ENCODE assay signal across 17 mouse cellular contexts in the genomic region with DNA sequence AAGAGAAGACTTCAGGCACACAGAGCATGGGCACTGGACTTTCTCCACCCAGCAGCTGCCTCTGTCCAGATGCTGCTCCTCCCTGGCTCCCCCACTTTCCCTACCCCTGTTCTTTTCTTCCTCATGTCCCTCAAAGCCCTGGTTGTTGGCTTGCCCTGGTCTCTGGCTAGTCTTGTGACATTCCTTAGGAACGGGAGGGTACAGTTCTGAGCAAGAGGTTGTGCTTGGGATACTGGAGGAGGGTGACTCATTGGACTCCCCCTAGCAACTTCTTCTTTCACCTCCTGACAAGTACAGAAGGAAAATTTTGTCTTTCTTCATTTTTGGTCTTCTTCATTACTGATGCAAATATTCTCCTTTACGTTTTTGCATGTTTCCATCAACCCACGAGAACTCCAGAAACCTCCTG. TPM values are rescaled to one million over a fixed set of nuclear protein-coding genes. Genes with fewer than 3 reads are reported as not detected.
A peak's percentile ranks its signal among the peaks of the same experiment; 100 is the strongest.
DNase-seq lines count a peak whose midpoint lies in the region; ATAC-seq and TF ChIP-seq lines count a peak whose summit lies in the region.
"Had no signal": no experiment of that assay in that cellular context is flagged by ENCODE, and none has a peak within 500 bp of the region (broad histone marks: within the 10 kb centered on the region; RNA-seq: fewer than 3 reads in every experiment).

No protein-coding gene starts in this region.

- peaks cover 14% of the 10 kb centered on the region; the same call in 1 of the 2 replicates for H3K27me3 ChIP-seq in heart, embryonic 10.5 days (ENCODE audit: insufficient read depth, poor library complexity, severe bottlenecking)
- H3K27me3 ChIP-seq in heart, embryonic 12.5 days (replicated peaks): no peaks in the 10 kb centered on the region
- no peaks in the 10 kb centered on the region for H3K27me3 ChIP-seq in thymus, adult 2 months (ENCODE audit: control insufficient read depth, insufficient read depth, low read length)
- H3K27me3 ChIP-seq in liver, postnatal 0 days (ENCODE audit: insufficient read depth, low read length): no peaks in the 10 kb centered on the region
- H3K27me3 ChIP-seq in forebrain, postnatal 0 days (ENCODE audit: insufficient read depth, low read length): no peaks in the 10 kb centered on the region
- no peaks in the 10 kb centered on the region for H3K27me3 ChIP-seq in forebrain, embryonic 14.5 days (replicated peaks; ENCODE audit: control insufficient read depth, insufficient read depth, low read length)
- H3K27me3 ChIP-seq: limb, embryonic 15.5 days; stomach, embryonic 15.5 days had no signal

- peaks cover 31% of the 10 kb centered on the region; the same call in 1 of the 2 replicates for H3K4me1 ChIP-seq in heart, embryonic 10.5 days
- H3K4me1 ChIP-seq in heart, embryonic 12.5 days (replicated peaks): peaks cover 23% of the 10 kb centered on the region
- H3K4me1 ChIP-seq in thymus, adult 2 months (replicated peaks; ENCODE audit: control insufficient read depth, insufficient read depth, low read length): peaks cover 17% of the 10 kb centered on the region
- peaks cover 5% of the 10 kb centered on the region; the same call in 1 of the 2 replicates for H3K4me1 ChIP-seq in liver, postnatal 0 days (ENCODE audit: insufficient read depth)
- H3K4me1 ChIP-seq in forebrain, postnatal 0 days (ENCODE audit: insufficient read depth): no peaks in the 10 kb centered on the region
- no peaks in the 10 kb centered on the region for H3K4me1 ChIP-seq in forebrain, embryonic 14.5 days (ENCODE audit: control insufficient read depth, insufficient read depth, low read length)
- H3K4me1 ChIP-seq: limb, embryonic 15.5 days; stomach, embryonic 15.5 days had no signal

- H3K36me3 ChIP-seq in heart, embryonic 10.5 days: no peaks in the 10 kb centered on the region
- H3K36me3 ChIP-seq in heart, embryonic 12.5 days: no peaks in the 10 kb centered on the region
- peaks cover 11% of the 10 kb centered on the region for H3K36me3 ChIP-seq in thymus, adult 2 months (ENCODE audit: control insufficient read depth, insufficient read depth, low read length)
- peaks cover 7% of the 10 kb centered on the region; the same call in 1 of the 2 replicates for H3K36me3 ChIP-seq in liver, postnatal 0 days (replicated peaks; ENCODE audit: insufficient read depth, low read length)
- H3K36me3 ChIP-seq in forebrain, postnatal 0 days (ENCODE audit: insufficient read depth): no peaks in the 10 kb centered on the region
- no peaks in the 10 kb centered on the region for H3K36me3 ChIP-seq in forebrain, embryonic 14.5 days (ENCODE audit: control insufficient read depth, insufficient read depth, low read length)
- H3K36me3 ChIP-seq: limb, embryonic 15.5 days; stomach, embryonic 15.5 days had no signal

- no peak for TF ChIP-seq POLR2A in thymus, adult 2 months (IDR thresholded peaks at IDR 0.05; ENCODE audit: control insufficient read depth, extremely low read depth, insufficient read depth, low read length, poor library complexity)

- DNase-seq in heart, embryonic 10.5 days (ENCODE audit: low spot score): peak; percentile 67
- no peak for DNase-seq in thymus, adult 2 months
- DNase-seq in thymus, postnatal 25 days: no peak
- no peak for DNase-seq in liver, postnatal 0 days
- DNase-seq in forebrain, postnatal 0 days: no peak
- DNase-seq in forebrain, embryonic 14.5 days (ENCODE audit: low spot score): no peak
- no peak for DNase-seq in ovary, postnatal 10 days (ENCODE audit: low spot score)
- DNase-seq: cerebellum, adult 8-10 months; embryo, embryonic 11 days; right cerebral cortex, adult 18-20 months had no signal

- H3K9me3 ChIP-seq in heart, embryonic 10.5 days: no peaks in the 10 kb centered on the region
- no peaks in the 10 kb centered on the region; the same call in 1 of the 2 replicates for H3K9me3 ChIP-seq in heart, embryonic 12.5 days (replicated peaks)
- H3K9me3 ChIP-seq in liver, postnatal 0 days (ENCODE audit: low read length): no peaks in the 10 kb centered on the region
- H3K9me3 ChIP-seq in forebrain, postnatal 0 days (ENCODE audit: low read length): no peaks in the 10 kb centered on the region
- H3K9me3 ChIP-seq in forebrain, embryonic 14.5 days (replicated peaks; ENCODE audit: control insufficient read depth, low read length): no peaks in the 10 kb centered on the region
- H3K9me3 ChIP-seq: limb, embryonic 15.5 days; stomach, embryonic 15.5 days had no signal

- no peak for TF ChIP-seq CTCF in thymus, adult 2 months (IDR thresholded peaks at IDR 0.05; ENCODE audit: borderline replicate concordance, control insufficient read depth, extremely low read depth, insufficient read depth, low read length, poor library complexity)
- no peak for TF ChIP-seq CTCF in liver, postnatal 0 days (IDR thresholded peaks at IDR 0.05; ENCODE audit: low read depth)
- no peak for TF ChIP-seq CTCF in forebrain, postnatal 0 days (IDR thresholded peaks at IDR 0.05; ENCODE audit: low read depth)

- H3K4me2 ChIP-seq in heart, embryonic 12.5 days: no peak overlapping the region
- peak overlapping the region; percentile 20; the same call in 1 of the 2 replicates for H3K4me2 ChIP-seq in liver, postnatal 0 days (ENCODE audit: low read depth, low read length)
- no peak overlapping the region for H3K4me2 ChIP-seq in forebrain, postnatal 0 days (ENCODE audit: low read depth)
- H3K4me2 ChIP-seq in forebrain, embryonic 14.5 days (ENCODE audit: low read length): no peak overlapping the region
- H3K4me2 ChIP-seq: limb, embryonic 15.5 days; stomach, embryonic 15.5 days had no signal

- no peak overlapping the region for H3K9ac ChIP-seq in heart, embryonic 12.5 days
- H3K9ac ChIP-seq in liver, postnatal 0 days (replicated peaks): no peak overlapping the region; the same call in none of the 2 replicates
- no peak overlapping the region for H3K9ac ChIP-seq in forebrain, postnatal 0 days
- H3K9ac ChIP-seq in forebrain, embryonic 14.5 days (ENCODE audit: low read length): no peak overlapping the region
- H3K9ac ChIP-seq: limb, embryonic 15.5 days; stomach, embryonic 15.5 days had no signal

- no peak overlapping the region for H3K27ac ChIP-seq in heart, embryonic 10.5 days
- no peak overlapping the region for H3K27ac ChIP-seq in heart, embryonic 12.5 days (ENCODE audit: poor library complexity, severe bottlenecking)
- H3K27ac ChIP-seq in thymus, adult 2 months (ENCODE audit: control insufficient read depth, insufficient read depth, low read length): peak overlapping the region; percentile 31; the same call in 1 of the 2 replicates
- H3K27ac ChIP-seq in liver, postnatal 0 days (ENCODE audit: low read depth): peak overlapping the region; percentile 78
- no peak overlapping the region for H3K27ac ChIP-seq in forebrain, postnatal 0 days (ENCODE audit: low read depth, low read length)
- H3K27ac ChIP-seq in forebrain, embryonic 14.5 days (ENCODE audit: low read depth, low read length): no peak overlapping the region
- H3K27ac ChIP-seq: hindbrain, postnatal 0 days; limb, embryonic 15.5 days; stomach, embryonic 15.5 days had no signal

- TF ChIP-seq EP300 in liver, postnatal 0 days (IDR thresholded peaks at IDR 0.05; ENCODE audit: low read depth): no peak

- no peak for ATAC-seq in heart, embryonic 12.5 days (ENCODE audit: insufficient number of reproducible peaks, low FRiP score)
- ATAC-seq in liver, postnatal 0 days: no peak
- no peak for ATAC-seq in forebrain, postnatal 0 days
- ATAC-seq in forebrain, embryonic 14.5 days: no peak
- ATAC-seq: hindbrain, postnatal 0 days had no signal

- WGBS in heart, embryonic 10.5 days: 47% methylated on average over 3 of the region's 3 CpGs
- 40% methylated on average over 3 of the region's 3 CpGs for WGBS in heart, embryonic 12.5 days
- 78% methylated on average over 3 of the region's 3 CpGs for WGBS in thymus, adult 2 months
- 37% methylated on average over 3 of the region's 3 CpGs for WGBS in liver, postnatal 0 days (ENCODE audit: insufficient replicate concordance)
- 64% methylated on average over 3 of the region's 3 CpGs for WGBS in forebrain, postnatal 0 days
- WGBS in forebrain, embryonic 14.5 days: 60% methylated on average over 3 of the region's 3 CpGs

- no peak overlapping the region for H3K4me3 ChIP-seq in heart, embryonic 10.5 days
- no peak overlapping the region for H3K4me3 ChIP-seq in heart, embryonic 12.5 days
- H3K4me3 ChIP-seq in thymus, adult 2 months (ENCODE audit: control insufficient read depth, insufficient read depth, low read length): no peak overlapping the region
- peak overlapping the region; percentile 49 for H3K4me3 ChIP-seq in liver, postnatal 0 days (ENCODE audit: low read depth, low read length)
- no peak overlapping the region for H3K4me3 ChIP-seq in forebrain, postnatal 0 days (ENCODE audit: low read depth, low read length)
- H3K4me3 ChIP-seq in forebrain, embryonic 14.5 days (ENCODE audit: low read depth, low read length): no peak overlapping the region
- H3K4me3 ChIP-seq: erythroblast, embryonic 14.5 days; limb, embryonic 15.5 days; stomach, embryonic 15.5 days had no signal

RNA-seq across cellular contexts. Expression of gene Slfn2, which starts 1.0 kb away (rescaled TPM):
- polyA plus RNA-seq in heart, embryonic 10.5 days (2016; fragmentation: Nextera tagmentation; extraction: Ambion mirVana): 1.3 and 1.5 TPM in 2 replicates
- polyA plus RNA-seq in heart, embryonic 12.5 days (2016; fragmentation: Nextera tagmentation; extraction: Ambion mirVana): 2.6 and 3.4 TPM in 2 replicates
- 40.6 and 44.7 TPM in 2 replicates for polyA plus RNA-seq in thymus, adult 2 months (2012; rRNA removed)
- 22.3 and 22.7 TPM in 2 replicates for polyA plus RNA-seq in liver, postnatal 0 days (2015; fragmentation: Nextera tagmentation; extraction: Ambion mirVana)
- 1.8 and 3.5 TPM in 2 replicates for total RNA-seq in forebrain, postnatal 0 days (2014; rRNA removed)
- polyA plus RNA-seq in forebrain, postnatal 0 days (2015; fragmentation: Nextera tagmentation; extraction: Ambion mirVana): 1.5 and 1.9 TPM in 2 replicates
- polyA plus RNA-seq in forebrain, embryonic 14.5 days (2014; fragmentation: Nextera tagmentation; extraction: Ambion mirVana): 1.1 and 1.4 TPM in 2 replicates
- polyA plus RNA-seq: erythroblast, embryonic 14.5 days had no signal

RNA-seq across cellular contexts. Expression of gene Slfn8, which starts 43.3 kb away (rescaled TPM):
- polyA plus RNA-seq in heart, embryonic 10.5 days (2016; fragmentation: Nextera tagmentation; extraction: Ambion mirVana): 0.04 and 0.30 TPM in 2 replicates
- polyA plus RNA-seq in heart, embryonic 12.5 days (2016; fragmentation: Nextera tagmentation; extraction: Ambion mirVana): 0.26 and 0.36 TPM in 2 replicates
- polyA plus RNA-seq in thymus, adult 2 months (2012; rRNA removed): 4.0 and 4.2 TPM in 2 replicates
- 0.76 and 1.0 TPM in 2 replicates for polyA plus RNA-seq in liver, postnatal 0 days (2015; fragmentation: Nextera tagmentation; extraction: Ambion mirVana)
- 0.23 and 0.29 TPM in 2 replicates for total RNA-seq in forebrain, postnatal 0 days (2014; rRNA removed)
- 0.06 and 0.27 TPM in 2 replicates for polyA plus RNA-seq in forebrain, postnatal 0 days (2015; fragmentation: Nextera tagmentation; extraction: Ambion mirVana)
- 0.13 and 0.30 TPM in 2 replicates for polyA plus RNA-seq in forebrain, embryonic 14.5 days (2014; fragmentation: Nextera tagmentation; extraction: Ambion mirVana)
- polyA plus RNA-seq: erythroblast, embryonic 14.5 days had no signal

RNA-seq across cellular contexts. Expression of gene Slfn1, which starts 52.7 kb away (rescaled TPM):
- polyA plus RNA-seq in heart, embryonic 10.5 days (2016; fragmentation: Nextera tagmentation; extraction: Ambion mirVana): not detected in 2 replicates
- polyA plus RNA-seq in heart, embryonic 12.5 days (2016; fragmentation: Nextera tagmentation; extraction: Ambion mirVana): not detected in 2 replicates
- polyA plus RNA-seq in thymus, adult 2 months (2012; rRNA removed): 16.3 and 24.3 TPM in 2 replicates
- polyA plus RNA-seq in liver, postnatal 0 days (2015; fragmentation: Nextera tagmentation; extraction: Ambion mirVana): 2.6 and 2.8 TPM in 2 replicates
- total RNA-seq in forebrain, postnatal 0 days (2014; rRNA removed): 0.14 TPM in 1 of 2 replicates, not detected in the other
- polyA plus RNA-seq in forebrain, postnatal 0 days (2015; fragmentation: Nextera tagmentation; extraction: Ambion mirVana): 0.08 TPM in 1 of 2 replicates, not detected in the other
- not detected in 2 replicates for polyA plus RNA-seq in forebrain, embryonic 14.5 days (2014; fragmentation: Nextera tagmentation; extraction: Ambion mirVana)
- total RNA-seq: hindbrain, postnatal 0 days; layer of hippocampus, adult 8-10 months; left cerebral cortex, postnatal 10 days had no signal
- polyA plus RNA-seq: erythroblast, embryonic 14.5 days had no signal

Comparison
In these comparisons a context has a peak if more than half of its experiments do, and no peak if none do; other contexts are left out.
1. H3K27ac ChIP-seq: peak in thymus, adult 2 months (single experiment) and liver, postnatal 0 days (single experiment); none in heart, embryonic 10.5 days (single experiment), heart, embryonic 12.5 days (single experiment), forebrain, postnatal 0 days (single experiment) and forebrain, embryonic 14.5 days (single experiment).